In the genomic region with DNA sequence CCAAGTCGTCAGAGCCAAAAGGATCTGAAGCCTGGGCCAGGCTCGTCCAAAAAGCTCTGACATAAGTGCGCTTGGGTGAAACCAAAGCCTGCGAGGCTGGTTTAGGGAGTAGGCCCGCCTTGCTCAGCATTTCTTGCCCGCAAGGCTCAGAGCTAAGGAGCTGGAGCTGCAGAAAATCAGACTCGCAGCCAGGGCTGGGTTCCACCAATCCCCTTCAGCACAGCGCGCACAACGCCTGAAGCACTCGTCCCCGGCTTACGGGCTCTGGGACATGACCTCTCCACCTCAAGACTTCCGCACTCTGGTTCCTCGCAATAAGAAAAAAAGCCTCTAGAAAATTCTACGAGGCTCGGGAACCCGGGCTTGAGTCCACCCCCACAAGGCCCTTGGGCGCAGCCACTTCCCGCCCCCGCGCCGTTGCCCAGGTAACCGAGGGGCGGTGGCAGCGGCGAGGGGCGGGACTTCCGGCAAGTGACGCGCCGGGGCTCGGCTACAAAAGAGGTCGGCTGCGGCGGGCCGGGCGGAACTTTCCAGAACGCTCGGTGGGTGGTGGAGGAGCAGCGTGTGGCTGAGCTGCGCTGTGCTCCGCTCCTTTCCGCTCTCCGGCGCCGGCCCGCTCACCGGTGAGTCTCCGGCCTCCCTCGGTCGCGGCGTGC, we compare ENCODE assay signal across 8 mouse cellular contexts. TPM values are rescaled to one million over a fixed set of nuclear protein-coding genes. Genes with fewer than 3 reads are reported as not detected.
DNase-seq lines count a peak whose midpoint lies in the region; ATAC-seq lines count a peak whose summit lies in the region.

A gene (plus strand): TSS at position 140 of the 656 bp plus-strand sequence.

- peak; percentile 95 for DNase-seq in R1 (ENCODE audit: low read depth, low spot score)
- DNase-seq in cerebellum, postnatal 25 days, result peak; percentile 99
- DNase-seq in frontal cortex, postnatal 25 days (ENCODE audit: low spot score in 2 of 2), result peak; percentile 96 to 97
- DNase-seq in hindbrain, embryonic 14.5 days (ENCODE audit: low spot score), result peak; percentile 97
- DNase-seq in layer of hippocampus, postnatal 36 days, result peak; percentile 95 to 96
- peak; percentile 96 for DNase-seq in lung, postnatal 36 days
- DNase-seq in retina, postnatal 1 day, result peak; percentile 96
- DNase-seq in urinary bladder, adult 18-20 months (ENCODE audit: low spot score in 2 of 2), result peak; percentile 95 to 96

- H3K4me1 ChIP-seq in hindbrain, embryonic 14.5 days (replicated peaks; ENCODE audit: control insufficient read depth, insufficient read depth, low read length), result peaks cover 43% of the 10 kb centered on the region

- H3K27me3 ChIP-seq in hindbrain, embryonic 14.5 days (ENCODE audit: control insufficient read depth, insufficient read depth, low read length), result no peaks in the 10 kb centered on the region

- H3K36me3 ChIP-seq in hindbrain, embryonic 14.5 days (replicated peaks; ENCODE audit: control insufficient read depth, insufficient read depth), result peaks cover 31% of the 10 kb centered on the region

- H3K4me2 ChIP-seq in hindbrain, embryonic 14.5 days (replicated peaks), result peak within 1 kb of the TSS; percentile 92

- peak within 1 kb of the TSS; percentile 100 for H3K27ac ChIP-seq in hindbrain, embryonic 14.5 days

- no peaks in the 10 kb centered on the region for H3K9me3 ChIP-seq in hindbrain, embryonic 14.5 days (ENCODE audit: control insufficient read depth, low read length)

- WGBS in hindbrain, embryonic 14.5 days, result under 1% methylated on average over 50 of the region's 54 CpGs

- ATAC-seq in hindbrain, embryonic 14.5 days (ENCODE audit: low FRiP score), result peak; percentile 94

- peak within 1 kb of the TSS; percentile 98 for H3K9ac ChIP-seq in hindbrain, embryonic 14.5 days

- H3K4me3 ChIP-seq in hindbrain, embryonic 14.5 days (replicated peaks; ENCODE audit: low read length), result peak within 1 kb of the TSS; percentile 80

RNA-seq across cellular contexts. Expression of the gene that starts here (rescaled TPM):
- 635 and 648 TPM in 2 replicates for polyA plus RNA-seq in hindbrain, embryonic 14.5 days (2014; fragmentation: Nextera tagmentation; extraction: Ambion mirVana)
- 100 to 1,000 TPM; 368 to 372 TPM for total RNA-seq in layer of hippocampus, postnatal 36 days (2021)

Comparison
In these comparisons a context has a peak if more than half of its experiments do, and no peak if none do; other contexts are left out.
1. Peak in every context shown above with its lines: DNase-seq, ATAC-seq, H3K4me3 ChIP-seq and H3K27ac ChIP-seq.